Mouse (Mus musculus) kidney, adult 18-20 months (tissue): ENCODE measurements around the gene Plbd2.

Experiments used
- DNase-seq: peaks from one replicate; pipeline ENCODE4 v3.0.0; 2021

The Plbd2 gene

DNA sequence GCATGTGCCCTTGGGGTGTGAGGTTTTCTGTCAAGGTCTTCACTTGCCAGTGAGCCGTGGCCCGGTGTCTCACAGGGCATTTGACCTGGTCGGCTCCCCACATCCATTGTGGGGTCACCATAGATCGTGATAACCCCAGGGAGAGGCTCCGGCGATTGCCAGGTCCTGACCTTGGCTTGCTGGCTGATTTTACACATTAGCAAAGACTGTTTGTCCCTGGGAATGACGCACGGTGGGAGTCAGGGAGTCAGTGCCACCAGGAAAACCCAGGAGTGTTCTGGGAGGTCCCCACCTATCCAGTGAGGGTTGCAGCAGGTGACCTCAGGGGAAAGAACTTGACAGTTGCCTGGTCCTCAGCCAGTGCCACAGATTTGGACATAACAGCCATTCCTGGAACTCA is 30.7 kb downstream of the Plbd2 start, which contains the start of gene Sdsl:
TSS of gene Sdsl (minus strand) at position 41 of the 400 bp plus-strand sequence.
- DNase-seq: no peak

DNA sequence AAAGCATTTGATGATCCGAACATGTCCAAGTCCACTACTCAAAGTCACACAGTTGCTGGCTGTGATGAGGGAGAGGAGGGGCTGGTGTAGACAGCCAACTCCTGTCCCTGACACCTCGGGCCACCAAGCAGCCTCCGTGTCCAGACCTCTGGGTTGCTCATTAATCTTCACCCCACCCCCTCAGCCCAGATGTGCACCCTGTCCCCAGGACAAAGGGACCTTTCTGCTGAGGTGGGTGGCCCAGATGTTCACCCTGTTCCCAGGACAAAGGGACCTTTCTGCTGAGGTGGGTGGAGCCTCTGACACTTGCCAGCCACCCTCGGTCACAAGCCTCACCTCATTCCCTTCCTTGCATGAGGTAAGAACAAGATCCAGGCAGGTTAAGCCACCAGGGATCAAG is 31.9 kb downstream of the Plbd2 start:
- DNase-seq: peak; percentile 22

GRCm38 (mm10) chr5:120468830-120469229 is 34.6 kb downstream of the Plbd2 start:
- no peak for DNase-seq

GRCm38 (mm10) chr5:120468336-120468735 is 35.1 kb downstream of the Plbd2 start:
- no peak for DNase-seq

DNA sequence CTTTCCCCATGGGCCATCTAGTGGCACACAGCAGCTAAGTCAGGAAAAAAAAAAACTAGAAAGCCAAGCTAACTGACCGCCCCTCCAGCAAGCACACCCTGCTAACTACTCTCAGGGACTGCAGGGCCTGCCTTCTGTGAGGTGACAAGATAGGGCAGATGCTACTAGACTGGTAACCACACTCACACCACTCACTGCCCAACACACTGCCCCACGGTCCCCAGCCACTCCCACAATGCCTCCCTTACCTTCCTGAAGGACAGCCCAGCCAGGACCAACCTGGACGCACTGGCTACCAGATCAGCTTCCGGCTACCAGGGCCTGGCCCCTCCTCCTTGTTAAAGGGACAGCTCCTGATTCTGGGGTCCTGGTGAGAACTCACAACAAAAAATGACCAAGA is 36.4 kb downstream of the Plbd2 start:
- DNase-seq: peak; percentile 55

DNA sequence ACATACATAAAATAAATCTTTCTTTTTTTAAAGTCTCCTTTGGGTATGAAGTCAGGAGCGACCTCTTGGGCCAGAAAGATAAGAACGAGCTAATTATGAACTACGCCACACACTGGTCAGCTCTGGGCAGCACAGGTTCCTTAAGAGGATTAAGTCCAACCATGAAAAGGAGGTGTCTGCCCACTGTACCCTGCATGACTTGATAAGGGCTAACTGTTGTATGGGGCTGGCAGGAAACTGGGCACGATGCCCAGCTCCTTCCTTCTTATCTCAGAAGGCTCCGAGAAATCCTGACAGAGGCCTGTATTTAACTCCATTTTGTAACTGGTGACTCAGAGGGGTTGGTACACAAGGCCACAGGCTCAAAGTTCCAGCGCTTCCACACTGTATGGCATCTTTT is 37.6 kb downstream of the Plbd2 start:
- DNase-seq: no peak

GRCm38 (mm10) chr5:120465062-120465461 is 38.4 kb downstream of the Plbd2 start:
- peak; percentile 56 for DNase-seq

- DNase-seq: no peak
These were observed 39.1 kb downstream of the Plbd2 start for GRCm38 (mm10) chr5:120464321-120464720.

DNA sequence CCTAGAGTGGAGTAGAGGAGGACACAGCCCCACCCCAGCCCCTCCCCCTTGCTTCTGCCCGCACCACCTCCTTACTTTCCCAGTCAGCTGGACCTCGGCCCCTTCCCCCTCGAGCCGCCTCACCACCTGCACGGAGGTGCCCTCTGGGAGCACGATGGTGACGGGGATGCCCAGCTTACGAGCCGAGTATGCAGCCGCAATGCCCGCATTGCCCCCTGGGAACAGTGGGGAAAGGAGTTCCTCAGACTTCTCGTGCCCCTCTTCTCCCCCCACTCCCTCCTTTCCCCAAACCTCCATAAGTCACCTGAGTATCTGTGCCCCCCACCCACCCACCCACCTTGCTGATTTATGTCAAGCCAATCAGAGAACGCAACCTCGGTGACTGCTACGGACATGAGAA is 41.5 kb downstream of the Plbd2 start:
- DNase-seq: no peak

DNA sequence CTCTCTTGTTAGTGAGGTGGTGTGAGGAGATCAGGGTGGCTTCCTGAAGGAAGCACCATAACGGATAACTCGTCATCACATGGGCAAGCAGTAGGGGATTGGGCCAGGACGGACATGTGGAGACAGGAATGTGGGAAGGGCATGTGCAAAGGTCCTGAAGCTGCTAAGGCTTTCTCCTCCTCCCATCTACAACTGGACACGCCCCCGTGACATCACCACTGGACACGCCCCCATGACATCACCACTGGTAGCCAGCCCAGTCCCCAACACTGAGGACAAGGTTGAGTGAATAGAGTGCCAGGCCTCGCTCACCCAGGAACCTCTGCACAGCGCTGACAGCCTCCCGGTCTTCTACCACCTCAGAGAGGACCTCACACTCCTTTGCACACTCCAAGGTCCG is 44.3 kb downstream of the Plbd2 start:
- no peak for DNase-seq

GRCm38 (mm10) chr5:120457628-120458027 is 45.8 kb downstream of the Plbd2 start:
- peak; percentile 62 for DNase-seq

DNA sequence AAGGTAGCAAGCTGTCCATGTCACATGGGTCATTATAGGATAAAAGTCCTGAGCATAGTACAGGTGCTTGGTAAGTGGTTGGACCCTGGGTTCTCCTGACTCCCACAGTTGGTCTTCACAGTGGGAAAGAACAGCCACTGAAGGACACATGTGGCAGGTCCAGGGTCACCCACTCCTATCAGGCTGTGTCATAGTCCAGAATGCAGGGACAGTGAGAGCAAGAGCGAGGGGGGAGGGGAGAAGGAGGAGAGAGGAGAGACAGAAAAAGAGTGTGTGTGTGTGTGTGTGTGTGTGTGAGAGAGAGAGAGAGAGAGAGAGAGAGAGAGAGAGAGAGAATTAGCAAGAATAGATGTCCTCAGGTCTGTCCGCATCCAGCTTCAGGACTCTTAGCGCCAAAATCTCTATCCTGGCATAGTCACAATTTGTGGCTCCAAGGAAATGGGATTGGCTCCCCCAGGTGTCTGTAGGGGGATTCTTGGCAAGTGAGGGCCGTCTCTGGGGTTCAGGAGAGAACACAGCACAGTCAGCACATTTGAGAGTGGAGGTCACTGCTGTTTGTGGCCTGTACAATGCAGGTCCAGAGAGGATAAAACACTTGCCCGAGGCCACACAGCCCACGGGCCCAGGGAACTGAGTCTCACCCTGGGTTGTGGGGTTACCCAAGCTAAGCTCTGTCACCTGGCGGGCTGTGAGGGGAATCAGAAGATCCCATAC is 46.4 kb downstream of the Plbd2 start:
- no peak for DNase-seq

DNA sequence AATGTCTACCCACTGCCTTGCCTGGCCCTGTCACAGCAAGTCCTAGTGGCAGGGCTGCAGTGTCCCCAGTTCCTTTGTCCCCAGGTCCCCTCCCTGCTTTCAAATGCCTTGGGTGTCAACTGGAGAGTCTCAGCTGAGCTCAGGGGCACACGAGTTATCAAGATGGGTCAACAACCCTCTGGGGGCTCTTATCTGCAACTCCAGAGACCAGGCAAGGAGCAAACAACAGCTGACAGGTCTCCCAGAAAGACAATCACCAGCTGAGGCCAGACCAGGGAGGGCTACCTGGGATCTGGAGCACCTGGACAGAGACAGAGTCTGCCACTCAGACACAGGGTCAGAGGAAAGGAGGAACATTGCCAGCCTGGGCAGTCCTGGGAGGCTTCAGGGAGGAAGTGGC is 47.2 kb downstream of the Plbd2 start:
- no peak for DNase-seq

DNA sequence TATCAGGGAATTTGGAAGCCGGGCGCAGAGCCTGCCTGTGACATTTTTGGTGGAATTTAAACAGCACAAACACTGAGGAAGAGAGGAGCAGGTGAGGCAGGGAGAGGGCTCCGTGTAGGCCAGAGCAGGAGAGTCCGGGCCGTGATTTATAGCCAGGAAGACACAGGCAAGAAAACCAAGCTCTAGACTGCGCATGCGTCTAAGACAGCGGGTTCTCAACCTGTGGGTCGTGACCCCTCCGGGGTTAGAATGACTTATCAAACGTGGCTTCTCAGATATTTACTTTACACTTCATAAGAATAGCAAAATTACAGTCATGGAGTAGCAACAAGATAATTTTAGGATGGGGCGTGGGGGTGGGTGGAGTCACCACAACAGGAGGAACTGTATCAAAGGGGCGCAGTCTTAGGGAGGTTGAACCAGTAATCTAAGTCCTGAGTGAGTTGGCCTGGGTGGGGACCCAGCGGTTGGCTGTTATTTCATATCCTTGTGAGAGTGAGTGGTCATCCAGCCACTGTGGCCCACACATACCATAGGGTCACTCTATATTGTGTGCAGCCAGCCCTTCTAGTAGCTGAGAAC is 48.6 kb downstream of the Plbd2 start:
- no peak for DNase-seq

- peak; percentile 56 for DNase-seq
These were observed 56.1 kb downstream of the Plbd2 start for GRCm38 (mm10) chr5:120447305-120447704.

GRCm38 (mm10) chr5:120440733-120441132 is 62.7 kb downstream of the Plbd2 start:
- peak; percentile 90 for DNase-seq

DNA sequence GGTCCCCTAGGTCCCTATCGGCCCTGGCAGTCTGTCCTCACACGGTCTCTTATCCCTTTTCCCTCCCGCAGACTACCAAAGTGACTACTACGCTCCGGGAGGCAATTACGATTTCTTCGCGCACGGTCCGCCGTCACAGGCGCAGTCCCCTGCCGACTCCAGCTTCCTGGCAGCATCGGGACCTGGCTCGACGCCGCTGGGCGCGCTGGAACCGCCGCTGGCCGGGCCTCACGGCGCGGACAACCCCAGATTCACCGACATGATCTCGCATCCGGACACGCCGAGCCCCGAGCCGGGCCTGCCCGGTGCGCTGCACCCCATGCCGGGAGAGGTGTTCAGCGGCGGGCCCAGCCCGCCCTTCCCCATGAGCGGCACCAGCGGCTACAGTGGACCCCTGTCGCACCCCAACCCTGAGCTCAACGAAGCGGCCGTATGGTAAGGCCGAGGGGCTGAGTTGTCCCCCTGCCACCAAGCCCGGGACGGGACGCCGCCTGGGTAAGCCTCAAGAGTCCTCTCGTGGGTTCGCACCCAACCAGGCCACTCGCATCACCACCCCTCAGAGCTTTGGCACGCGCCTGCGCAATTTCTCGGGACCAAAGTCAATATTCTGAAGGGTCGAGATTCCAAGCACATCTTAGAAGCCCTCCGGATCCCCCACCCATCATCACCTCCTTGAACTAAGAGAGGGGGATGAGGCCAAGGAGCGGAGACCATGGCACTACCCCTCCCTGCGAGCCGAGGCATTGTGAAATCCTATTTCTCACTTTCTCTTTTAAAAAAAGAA is 63.3 kb downstream of the Plbd2 start:
- DNase-seq: no peak

GRCm38 (mm10) chr5:120438991-120439710 is 64.3 kb downstream of the Plbd2 start:
- no peak for DNase-seq

DNA sequence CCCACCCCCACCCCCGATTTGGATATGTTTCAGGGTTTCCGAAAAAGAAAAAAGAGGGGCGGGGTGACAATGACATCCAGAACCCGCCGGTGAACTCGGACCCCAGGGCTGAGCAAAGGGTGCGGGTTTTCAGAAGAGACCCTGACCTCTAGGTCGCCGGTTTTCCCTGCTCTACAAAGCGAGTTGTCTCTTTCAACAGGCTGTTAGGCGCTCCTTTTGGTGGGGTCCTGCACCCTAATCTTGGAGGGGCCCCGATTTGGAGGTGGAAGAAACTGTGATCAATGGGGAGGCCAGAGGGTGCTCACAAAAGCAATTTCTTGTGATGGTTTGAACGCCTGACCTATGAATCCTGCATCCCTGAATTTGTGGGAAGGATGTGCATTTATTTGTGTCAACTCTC is 65.0 kb downstream of the Plbd2 start:
- DNase-seq: no peak

- DNase-seq: no peak
These were observed 65.4 kb downstream of the Plbd2 start for GRCm38 (mm10) chr5:120437986-120438385.

DNA sequence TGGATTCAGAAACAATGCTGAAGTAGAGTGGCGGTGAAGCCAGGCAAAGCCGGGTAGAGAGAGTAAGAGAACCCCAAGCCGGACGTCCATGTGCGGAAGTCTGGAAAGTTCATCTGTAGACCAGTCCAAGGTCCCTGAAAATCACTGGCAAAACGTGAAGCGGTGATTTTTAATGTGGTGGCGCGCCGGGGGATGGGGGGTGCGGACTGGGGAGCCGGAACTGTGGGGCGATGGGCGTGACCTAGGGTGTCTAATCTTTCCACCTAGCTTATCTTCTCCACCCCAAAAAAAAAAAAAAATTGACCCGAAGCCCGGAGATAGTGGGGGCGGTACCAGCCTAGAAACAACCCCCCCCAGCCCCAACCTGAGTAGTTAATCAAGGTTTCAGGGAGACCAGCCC is 65.9 kb downstream of the Plbd2 start:
- DNase-seq: no peak

GRCm38 (mm10) chr5:120436885-120437495 is 66.4 kb downstream of the Plbd2 start:
- DNase-seq: no peak
